Mouse (Mus musculus): ENCODE measurements at regions not wholly inside any gene's neighbourhood (a gene's known extent, or its start where the extent isn't known, plus 50 kb on each side); places are given as distances from the start of the nearest gene placed in this dataset.

DNA sequence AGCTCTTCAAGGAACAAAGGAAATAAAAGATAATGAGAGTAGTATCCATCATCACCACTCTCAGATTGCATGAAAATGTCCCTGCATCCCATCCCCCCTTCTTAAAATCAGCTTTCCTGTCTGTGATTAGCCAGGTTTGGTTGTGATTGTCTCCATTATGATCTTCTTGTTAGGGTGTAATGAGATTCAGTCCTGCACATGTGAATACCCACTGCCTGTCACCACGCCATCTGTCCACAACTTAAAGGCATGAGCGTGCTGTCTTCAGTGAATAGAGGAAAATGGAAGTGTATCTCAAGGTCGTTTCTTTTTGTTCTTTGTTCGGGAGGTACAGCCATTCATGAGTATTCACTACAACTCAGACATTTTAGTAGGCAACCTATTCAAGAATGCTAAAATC, 341.0 kb upstream of the Sphkap start:
- no peak overlapping the region for H3K4me3 ChIP-seq
- no peak for TF ChIP-seq CTCF (IDR thresholded peaks at IDR 0.05)
- intact Hi-C loops (cut with DNase I), result loop anchor here (5.0 kb wide), 5 partner anchors 353 to 948 kb away; partner anchors contain the start of gene Dner
- DNase-seq (ENCODE audit: extremely low spot score in 1 of 2, low spot score in 2 of 2), result no peak
- no peak overlapping the region for H3K27ac ChIP-seq

DNA sequence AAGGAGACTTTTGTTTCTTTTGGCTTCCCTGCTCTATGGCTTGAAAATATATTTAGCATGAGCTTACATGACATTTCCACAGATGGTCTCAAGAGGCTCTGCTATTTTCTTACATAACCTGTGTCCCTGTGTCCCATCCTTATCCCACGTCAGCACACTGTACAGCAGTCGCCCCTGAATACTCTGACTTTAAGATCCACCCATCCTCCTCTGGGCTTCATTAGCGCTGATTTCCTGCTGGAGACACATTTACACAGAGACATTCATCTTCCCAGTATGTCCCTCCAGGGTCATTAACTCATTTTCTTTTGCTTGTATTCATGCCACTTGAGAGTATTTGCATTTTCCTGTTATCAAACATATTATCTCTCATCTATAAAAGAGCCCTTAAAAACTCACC, 340.1 kb upstream of the Sphkap start:
- TF ChIP-seq CTCF (IDR thresholded peaks at IDR 0.05), result no peak
- intact Hi-C loops (cut with DNase I), result loop anchor here (5.0 kb wide), 5 partner anchors 354 to 949 kb away; partner anchors contain the start of gene Dner
- no peak overlapping the region for H3K4me3 ChIP-seq
- no peak for DNase-seq (ENCODE audit: extremely low spot score in 1 of 2, low spot score in 2 of 2)
- H3K27ac ChIP-seq, result no peak overlapping the region

- intact Hi-C loops (cut with DNase I), result loop anchor here (5.0 kb wide), 5 partner anchors 355 to 950 kb away; partner anchors contain the start of gene Dner
- H3K4me3 ChIP-seq, result no peak overlapping the region
- no peak for DNase-seq (ENCODE audit: extremely low spot score in 1 of 2, low spot score in 2 of 2)
- no peak overlapping the region for H3K27ac ChIP-seq
- no peak for TF ChIP-seq CTCF (IDR thresholded peaks at IDR 0.05)
Observed at GRCm38 (mm10) chr1:83747412-83747811, 339.4 kb upstream of the Sphkap start.

- DNase-seq (ENCODE audit: extremely low spot score in 1 of 2, low spot score in 2 of 2), result peak; percentile 39 to 49
- no peak overlapping the region for H3K27ac ChIP-seq
- intact Hi-C loops (cut with DNase I), result loop anchor here (1.0 to 5.0 kb wide), 6 partner anchors 356 to 951 kb away; partner anchors contain the start of gene Dner
- TF ChIP-seq CTCF (IDR thresholded peaks at IDR 0.05), result peak; percentile 80
- no peak overlapping the region for H3K4me3 ChIP-seq
Observed at GRCm38 (mm10) chr1:83746036-83746435, 338.0 kb upstream of the Sphkap start.

GRCm38 (mm10) chr1:83736428-83737117, 328.6 kb upstream of the Sphkap start:
- intact Hi-C loops (cut with DNase I), result no loop called here
- Histone ChIP-seq H3K4me3 (no peak overlapping the region), H3K27ac (no peak overlapping the region)
- peak; percentile 21 to 37 for DNase-seq (ENCODE audit: extremely low spot score in 1 of 2, low spot score in 2 of 2)
- TF ChIP-seq CTCF (IDR thresholded peaks at IDR 0.05), result peak; percentile 54

GRCm38 (mm10) chr1:83731682-83732081, 323.7 kb upstream of the Sphkap start:
- Histone ChIP-seq H3K4me3 (no peak overlapping the region), H3K27ac (no peak overlapping the region)
- no peak for TF ChIP-seq CTCF (IDR thresholded peaks at IDR 0.05)
- intact Hi-C loops (cut with DNase I), result no loop called here
- DNase-seq (ENCODE audit: extremely low spot score in 1 of 2, low spot score in 2 of 2), result no peak

DNA sequence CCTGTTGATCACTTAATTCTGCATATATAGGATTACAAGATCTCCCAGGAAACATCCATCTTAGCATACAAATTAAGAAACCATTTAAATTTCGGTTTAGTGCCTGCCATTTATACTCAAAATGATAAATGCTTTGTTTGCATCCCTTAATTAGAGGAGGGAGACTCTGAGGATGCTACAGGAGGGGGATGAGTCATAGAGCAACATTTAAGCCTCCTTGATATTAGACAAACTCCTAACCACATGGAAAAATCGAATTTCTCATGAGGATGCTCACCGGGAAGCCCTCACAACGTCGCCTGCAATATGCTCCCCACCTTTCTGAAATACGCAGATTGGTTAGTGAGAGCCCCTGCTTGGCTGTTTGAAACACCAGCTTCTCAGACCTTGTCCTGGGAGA, 320.8 kb upstream of the Sphkap start:
- Histone ChIP-seq H3K27ac (no peak overlapping the region), H3K4me3 (no peak overlapping the region)
- intact Hi-C loops (cut with DNase I), result loop anchor here (5.0 kb wide), 1 partner anchor 968 kb away; the partner anchor contains the start of gene Dner
- TF ChIP-seq CTCF (IDR thresholded peaks at IDR 0.05), result no peak
- DNase-seq (ENCODE audit: extremely low spot score in 1 of 2, low spot score in 2 of 2), result no peak

DNA sequence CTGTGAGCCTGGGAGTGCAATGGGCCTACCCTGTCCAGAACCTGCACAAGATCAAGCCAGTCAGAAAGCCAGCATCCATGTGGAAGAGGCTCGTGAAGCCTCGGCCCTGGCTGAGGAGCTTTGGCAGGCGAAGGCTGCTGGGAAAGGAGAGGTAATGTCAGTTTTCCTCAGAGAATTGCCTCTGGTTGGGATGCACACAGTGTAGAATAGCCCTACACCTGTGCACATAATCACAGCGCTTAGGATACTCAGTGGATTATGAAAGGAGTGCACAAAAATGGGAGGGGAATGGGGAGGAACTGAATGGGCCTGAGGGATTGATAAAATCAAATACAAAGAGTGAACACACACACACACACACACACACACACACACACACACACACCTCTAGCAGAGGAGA, 319.9 kb upstream of the Sphkap start:
- Histone ChIP-seq H3K27ac (no peak overlapping the region), H3K4me3 (no peak overlapping the region)
- no peak for TF ChIP-seq CTCF (IDR thresholded peaks at IDR 0.05)
- no peak for DNase-seq (ENCODE audit: extremely low spot score in 1 of 2, low spot score in 2 of 2)
- intact Hi-C loops (cut with DNase I), result loop anchor here (5.0 kb wide), 1 partner anchor 969 kb away; the partner anchor contains the start of gene Dner

- H3K27ac ChIP-seq, result no peak overlapping the region
- peak; percentile 80 for TF ChIP-seq CTCF (IDR thresholded peaks at IDR 0.05)
- DNase-seq (ENCODE audit: extremely low spot score in 1 of 2, low spot score in 2 of 2), result no peak
- H3K4me3 ChIP-seq, result no peak overlapping the region
- intact Hi-C loops (cut with DNase I), result loop anchor here (5.0 kb wide), 1 partner anchor 970 kb away; the partner anchor contains the start of gene Dner
Observed at GRCm38 (mm10) chr1:83727215-83727614, 319.2 kb upstream of the Sphkap start.

DNA sequence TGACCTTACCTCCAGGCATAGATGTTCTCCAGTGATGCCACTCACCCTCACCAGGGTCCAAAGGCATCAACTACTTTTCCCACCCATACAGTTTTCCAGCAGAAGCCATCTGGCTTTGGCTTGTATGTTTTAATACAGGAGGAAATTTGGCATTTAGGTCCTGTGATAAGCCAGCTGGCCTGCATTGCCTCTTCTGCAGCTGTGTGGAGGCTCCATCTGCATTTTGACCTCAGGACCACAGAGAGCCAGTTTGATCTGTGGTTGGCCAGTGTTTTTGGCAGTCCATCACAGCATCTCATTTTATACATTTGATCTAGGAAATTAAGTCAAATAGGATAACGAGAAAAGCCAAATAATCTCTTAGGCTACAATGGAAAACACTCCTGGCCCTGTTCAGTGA, 315.1 kb upstream of the Sphkap start:
- no peak for DNase-seq (ENCODE audit: extremely low spot score in 1 of 2, low spot score in 2 of 2)
- H3K27ac ChIP-seq, result no peak overlapping the region
- no peak for TF ChIP-seq CTCF (IDR thresholded peaks at IDR 0.05)
- H3K4me3 ChIP-seq, result no peak overlapping the region
- intact Hi-C loops (cut with DNase I), result no loop called here

DNA sequence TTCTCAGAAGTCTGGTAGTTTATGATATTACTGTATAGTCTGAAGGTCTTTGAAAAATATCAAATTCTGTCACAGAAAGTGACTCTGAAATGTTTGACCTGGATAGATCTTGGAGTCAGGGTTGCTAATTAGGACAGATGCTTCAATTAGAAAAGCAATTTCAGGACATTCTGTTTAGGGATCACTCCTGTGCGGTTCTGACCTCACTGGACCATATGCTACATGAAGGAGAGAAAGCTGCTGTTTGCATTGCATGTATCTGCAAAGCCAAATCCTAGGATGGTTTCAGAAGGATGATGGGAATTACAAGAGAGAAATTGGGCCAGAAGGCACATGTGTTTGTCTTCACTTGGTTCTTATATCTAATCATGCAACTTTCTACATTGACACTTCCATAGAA, 312.2 kb upstream of the Sphkap start:
- H3K27ac ChIP-seq, result no peak overlapping the region
- intact Hi-C loops (cut with DNase I), result no loop called here
- no peak overlapping the region for H3K4me3 ChIP-seq
- TF ChIP-seq CTCF (IDR thresholded peaks at IDR 0.05), result no peak
- no peak for DNase-seq (ENCODE audit: extremely low spot score in 1 of 2, low spot score in 2 of 2)

GRCm38 (mm10) chr1:83717056-83717455, 309.1 kb upstream of the Sphkap start:
- Histone ChIP-seq H3K4me3 (no peak overlapping the region), H3K27ac (no peak overlapping the region)
- intact Hi-C loops (cut with DNase I), result loop anchor here (1.0 to 5.0 kb wide), 3 partner anchors 310 to 655 kb away; partner anchors contain the start of gene Krtap28-13
- peak; percentile 46 for DNase-seq (ENCODE audit: extremely low spot score in 1 of 2, low spot score in 2 of 2)
- peak; percentile 62 for TF ChIP-seq CTCF (IDR thresholded peaks at IDR 0.05)

Data from left cerebral cortex, adult 2 months (tissue).